Mouse (Mus musculus) frontal cortex, postnatal 10 days (tissue): ENCODE measurements around the gene Irf5.

Experiments
- DNase-seq, 2 experiments: peaks; one replicate each; pipeline ENCODE4 v3.0.0; 2022; ENCODE audit warnings: low spot score in 2 of 2, mixed read lengths in 1 of 2

Irf5 gene

GRCm38 (mm10) chr6:29526281-29527251 lies at the start of gene Irf5:
Gene Irf5 (plus strand): TSS chr6:29526625.
- DNase-seq: no peak

- no peak for DNase-seq
Observed at GRCm38 (mm10) chr6:29482691-29483090, 43.7 kb upstream of the Irf5 start.

- peak in 1 of 2 experiments; percentile 59 for DNase-seq
Observed at GRCm38 (mm10) chr6:29484716-29485559, 41.5 kb upstream of the Irf5 start.

- no peak for DNase-seq
Observed at GRCm38 (mm10) chr6:29485951-29486350, 40.5 kb upstream of the Irf5 start.

GRCm38 (mm10) chr6:29494101-29494500 lies 32.3 kb upstream of the Irf5 start:
- DNase-seq: no peak

- no peak for DNase-seq
Observed at GRCm38 (mm10) chr6:29496270-29496669, 30.2 kb upstream of the Irf5 start.

GRCm38 (mm10) chr6:29497791-29498190 lies 28.6 kb upstream of the Irf5 start:
- DNase-seq: no peak

GRCm38 (mm10) chr6:29500177-29500576 lies 26.2 kb upstream of the Irf5 start:
- DNase-seq: no peak

- no peak for DNase-seq
Observed at GRCm38 (mm10) chr6:29500810-29501209, 25.6 kb upstream of the Irf5 start.

- DNase-seq: no peak
Observed at GRCm38 (mm10) chr6:29501599-29501998, 24.8 kb upstream of the Irf5 start.

- DNase-seq: no peak
Observed at GRCm38 (mm10) chr6:29505493-29505892, 20.9 kb upstream of the Irf5 start.

- DNase-seq: no peak
Observed at GRCm38 (mm10) chr6:29506834-29507233, 19.6 kb upstream of the Irf5 start.

GRCm38 (mm10) chr6:29507447-29508309 lies 18.7 kb upstream of the Irf5 start, which contains the start of gene Kcp:
Gene Kcp (minus strand): TSS chr6:29507952.
- no peak for DNase-seq

GRCm38 (mm10) chr6:29509086-29509485 lies 17.3 kb upstream of the Irf5 start:
- DNase-seq: no peak

- DNase-seq: no peak
Observed at GRCm38 (mm10) chr6:29513284-29513683, 13.1 kb upstream of the Irf5 start.

- DNase-seq: peak in 1 of 2 experiments; percentile 62
Observed at GRCm38 (mm10) chr6:29517139-29517538, 9.3 kb upstream of the Irf5 start.

GRCm38 (mm10) chr6:29522626-29523300 lies 3.7 kb upstream of the Irf5 start:
- no peak for DNase-seq

- DNase-seq: no peak
Observed at GRCm38 (mm10) chr6:29523301-29524033, 3.0 kb upstream of the Irf5 start.

GRCm38 (mm10) chr6:29524034-29524489 lies 2.4 kb upstream of the Irf5 start:
- no peak for DNase-seq

- DNase-seq: no peak
Observed at GRCm38 (mm10) chr6:29525256-29525655, 1.2 kb upstream of the Irf5 start.
